Mouse (Mus musculus) MN1 (cell line): ENCODE data around the gene Kdm1b.

Source experiments
- DNase-seq: peaks from one replicate; pipeline ENCODE4 v3.0.0-alpha.2; 2016; ENCODE audit warnings: low spot score

Kdm1b gene

DNA sequence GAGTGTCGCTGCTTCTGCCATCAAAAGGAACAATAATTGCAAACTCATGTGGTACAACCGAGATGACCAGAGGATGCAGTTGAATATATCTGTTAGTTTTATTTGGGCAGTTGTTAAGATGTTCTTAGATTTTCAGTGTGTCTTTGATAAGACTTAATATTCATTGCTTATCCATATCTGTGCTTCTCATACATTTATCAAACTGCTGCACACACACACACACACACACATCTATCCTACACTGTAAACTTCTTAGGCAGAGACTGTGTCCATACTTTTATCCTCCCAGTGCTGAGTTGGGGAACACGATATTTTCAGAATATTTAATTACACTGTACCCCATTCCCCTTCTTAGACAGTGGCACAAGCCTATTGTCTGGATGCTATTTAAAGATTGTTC lies 67.9 kb downstream of the Kdm1b start:
- DNase-seq: no peak

DNA sequence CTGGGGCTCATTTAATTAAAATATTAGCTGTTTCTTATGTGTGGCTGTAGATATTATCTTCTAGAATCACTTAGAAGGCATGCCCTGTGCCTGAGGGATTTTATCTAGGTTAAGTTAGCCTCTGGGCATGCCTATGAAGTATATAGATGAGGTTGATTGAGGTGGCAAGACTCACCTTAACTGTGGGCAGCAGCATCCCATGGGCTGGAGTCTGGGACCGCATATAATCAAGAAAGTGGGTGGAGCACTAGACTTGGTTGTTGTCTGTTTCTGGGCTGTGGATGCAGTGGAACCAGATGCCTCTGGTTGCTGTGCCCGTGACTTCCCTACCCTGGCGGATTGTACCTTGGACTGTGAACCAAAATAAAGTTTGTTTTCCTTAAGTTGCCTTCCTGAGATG lies 68.8 kb downstream of the Kdm1b start:
- no peak for DNase-seq

DNA sequence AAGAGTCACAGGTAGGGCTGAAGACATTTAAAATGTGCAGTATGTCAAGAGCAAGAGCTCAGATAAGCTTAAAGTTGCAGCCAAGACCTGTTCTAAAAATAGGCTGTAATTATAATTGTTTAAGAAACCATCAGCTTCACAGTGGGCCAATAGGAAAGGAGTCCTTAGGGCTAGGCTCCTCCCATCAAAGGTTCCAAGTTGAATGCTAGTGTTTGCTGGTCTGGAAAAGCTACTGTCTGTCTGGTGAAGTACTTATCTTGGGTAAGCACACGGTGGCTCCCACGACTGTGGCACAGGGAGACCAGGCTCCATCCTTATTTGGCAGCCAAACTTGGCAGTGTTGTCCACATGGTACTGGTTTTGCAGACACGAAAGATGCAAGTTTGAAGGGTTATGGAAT lies 69.6 kb downstream of the Kdm1b start:
- no peak for DNase-seq

DNA sequence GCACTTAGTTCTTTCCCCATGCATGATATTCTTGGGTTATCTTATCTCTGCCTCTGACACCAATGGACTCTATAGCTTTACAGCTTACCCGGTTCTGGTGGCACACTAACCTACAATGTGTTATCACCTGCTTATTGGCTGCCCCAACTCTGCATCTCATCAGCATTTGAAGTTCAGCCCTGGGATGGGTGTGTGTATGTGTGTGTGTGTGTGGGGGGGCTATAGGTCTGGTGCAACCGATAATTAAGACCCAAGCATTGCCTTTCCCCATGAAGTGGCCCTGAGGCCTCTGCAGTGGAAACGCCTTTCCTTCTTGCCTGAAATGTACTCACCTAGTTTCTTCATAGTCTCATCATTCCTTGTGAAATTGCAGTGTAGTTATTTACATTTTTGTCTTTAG lies 72.7 kb downstream of the Kdm1b start:
- no peak for DNase-seq

DNA sequence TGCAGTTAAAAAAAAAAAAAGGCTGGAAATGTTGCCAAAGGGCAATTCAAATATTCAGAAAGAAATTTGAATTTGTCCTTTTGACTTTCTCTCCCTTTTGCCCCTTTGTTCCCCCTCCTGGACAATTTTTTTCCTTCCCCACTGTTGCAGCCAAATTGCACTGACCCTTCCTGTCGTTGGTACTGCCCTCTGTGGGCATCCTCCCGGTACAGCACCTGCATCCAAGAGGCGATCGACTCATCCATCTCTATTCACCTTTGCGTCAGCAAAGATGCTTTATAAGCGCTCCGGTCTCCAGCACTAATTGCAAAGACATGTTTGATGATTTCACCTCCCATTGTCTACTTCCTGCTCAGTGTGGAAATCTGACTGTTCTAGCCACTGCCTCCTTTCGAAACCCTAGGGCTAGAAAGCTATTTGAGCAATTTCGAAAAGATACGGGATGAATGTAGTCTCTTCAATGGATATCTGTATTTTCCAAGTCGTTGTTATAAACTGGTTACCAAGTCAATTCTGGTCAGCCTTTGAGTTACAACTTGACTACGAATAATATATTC lies 78.1 kb downstream of the Kdm1b start:
- DNase-seq: no peak

DNA sequence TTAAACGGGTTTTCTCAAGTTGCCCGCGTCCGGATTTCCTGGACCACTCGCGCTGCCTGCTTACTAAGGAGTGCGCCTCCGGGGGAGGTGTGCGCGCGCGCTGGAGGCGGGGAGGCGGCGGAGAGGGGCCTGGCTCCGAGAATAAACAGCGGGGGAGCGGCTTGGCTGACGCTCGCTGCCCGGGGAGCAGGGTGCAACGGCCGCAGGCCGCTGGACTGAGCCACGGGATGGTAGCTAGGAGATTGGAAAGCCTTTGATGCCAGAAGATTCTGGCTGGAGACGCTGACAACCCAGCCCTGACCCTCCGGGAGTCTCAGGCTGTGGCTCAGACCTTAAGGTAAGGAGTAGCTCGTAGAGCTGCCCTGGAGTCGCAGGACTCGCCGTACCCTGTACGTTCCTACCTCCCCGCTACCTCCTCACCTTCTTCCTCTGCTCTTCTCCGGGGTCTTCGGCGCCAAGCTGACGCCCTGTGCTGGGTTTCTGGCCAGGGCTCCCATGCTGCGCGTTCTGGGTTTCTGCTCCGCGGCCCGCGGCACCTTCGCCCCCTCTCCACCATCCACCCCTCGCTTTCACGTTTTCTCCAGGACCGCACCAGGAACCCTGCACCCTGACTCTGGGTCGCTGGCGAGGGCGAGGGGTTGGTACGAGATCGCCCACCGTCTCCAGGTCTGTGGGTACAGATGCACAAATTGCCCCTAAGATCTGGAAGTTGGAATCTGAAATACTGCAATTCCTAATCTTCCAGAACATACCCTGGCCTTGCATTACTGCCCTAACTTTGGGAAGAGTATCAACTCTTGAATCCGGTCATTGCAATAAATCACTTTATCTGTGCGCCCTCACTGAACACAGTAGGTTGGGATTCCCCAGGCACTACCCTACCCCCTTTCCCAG lies 79.5 kb downstream of the Kdm1b start, which contains the start of gene Rnf144b:
Gene Rnf144b, plus strand, starts transcription at position 120 of the 894 bp plus-strand sequence.
- DNase-seq: peak; percentile 16

DNA sequence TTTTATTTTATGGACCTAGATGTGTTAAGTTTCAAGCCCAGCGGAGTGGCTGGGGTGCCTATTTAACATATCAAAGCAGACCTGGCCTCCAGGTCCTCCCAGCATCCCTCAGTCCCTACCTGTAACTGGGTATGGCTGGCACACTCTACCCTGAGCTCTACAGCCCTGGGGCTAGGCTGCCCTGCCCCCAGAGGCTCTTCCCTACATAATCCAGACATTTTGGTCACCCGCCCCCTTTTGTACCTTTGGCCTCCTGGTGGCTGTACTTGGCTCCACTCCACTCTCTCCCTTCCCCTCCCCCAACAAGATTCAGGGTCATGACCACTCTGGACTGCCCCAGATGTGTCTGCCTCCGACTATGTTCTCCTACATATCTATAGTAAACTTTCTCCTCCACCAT lies 81.2 kb downstream of the Kdm1b start:
- no peak for DNase-seq

DNA sequence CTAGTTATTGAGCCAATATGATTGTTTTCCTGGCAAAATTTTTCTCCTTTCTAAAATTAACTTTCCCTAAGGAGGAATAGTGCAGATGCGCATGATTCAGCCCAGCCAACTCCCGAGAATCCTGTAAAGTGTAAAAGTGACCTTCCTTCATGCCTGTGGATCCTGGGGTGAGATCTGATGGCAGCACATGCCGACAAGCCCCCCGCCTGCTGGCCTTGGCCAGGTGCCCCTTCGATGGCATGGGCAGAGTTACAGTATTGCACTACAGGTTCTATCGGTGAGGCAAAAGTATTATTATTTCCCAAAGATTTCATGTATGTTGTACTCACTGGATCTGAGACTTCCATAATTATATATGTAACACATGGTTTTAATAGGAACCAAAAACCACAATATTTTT lies 81.7 kb downstream of the Kdm1b start:
- no peak for DNase-seq

DNA sequence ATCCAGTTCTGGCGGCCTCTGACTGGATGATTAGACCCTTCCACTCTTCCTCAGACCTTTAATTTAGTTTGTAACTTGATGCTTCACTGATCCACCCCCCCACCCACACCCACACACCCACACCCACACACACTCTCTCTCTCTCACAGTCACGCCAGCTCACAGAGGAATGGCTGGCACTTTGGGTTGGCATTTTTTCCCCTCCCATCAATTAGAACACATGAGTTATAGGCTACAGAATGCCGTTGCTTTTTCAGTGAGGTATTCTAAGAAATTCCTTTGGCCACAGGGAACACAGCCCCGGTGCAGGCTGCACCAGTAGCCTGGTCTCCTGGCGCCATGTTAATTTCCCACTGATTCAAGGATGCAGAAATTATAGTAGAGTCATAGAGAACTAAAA lies 82.3 kb downstream of the Kdm1b start:
- DNase-seq: no peak

DNA sequence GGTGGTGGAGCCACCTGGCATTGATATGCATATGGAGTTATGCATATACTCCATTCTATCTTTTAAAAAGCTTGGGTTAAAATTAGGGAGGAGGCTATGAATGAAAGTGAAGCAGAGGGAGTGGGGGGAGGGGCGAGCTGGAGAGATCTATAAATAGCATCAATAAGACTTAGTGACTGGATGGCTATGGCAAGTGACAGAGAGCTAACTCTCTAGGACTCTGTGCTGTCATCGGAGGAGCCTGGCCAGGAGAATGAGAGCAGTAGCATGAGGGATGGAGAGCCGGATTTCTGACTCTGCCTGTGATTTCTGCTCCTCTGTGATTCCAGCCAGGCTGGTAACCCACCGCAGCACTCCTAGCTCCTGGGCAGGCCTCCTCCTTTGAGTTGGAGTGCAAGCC lies 85.8 kb downstream of the Kdm1b start:
- no peak for DNase-seq

DNA sequence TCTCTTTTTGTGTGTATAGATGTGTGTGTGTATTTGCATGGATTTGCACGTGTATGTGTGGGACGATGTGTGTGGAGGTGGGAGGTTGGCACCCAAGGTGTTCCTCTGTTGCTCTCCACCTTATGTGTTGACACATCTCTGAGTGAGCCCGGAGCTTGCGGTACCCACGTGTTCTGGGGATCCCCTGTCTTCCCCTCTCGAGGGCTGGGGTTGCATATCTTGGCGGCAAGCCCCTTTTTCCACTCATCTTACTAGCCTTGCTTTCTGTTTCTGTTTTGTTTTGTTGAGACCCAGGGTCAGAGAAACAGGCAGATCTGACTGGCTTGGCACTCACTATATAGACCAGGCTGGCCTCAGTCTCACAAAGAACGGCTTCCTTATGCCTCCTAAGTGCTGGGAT lies 89.8 kb downstream of the Kdm1b start:
- no peak for DNase-seq

DNA sequence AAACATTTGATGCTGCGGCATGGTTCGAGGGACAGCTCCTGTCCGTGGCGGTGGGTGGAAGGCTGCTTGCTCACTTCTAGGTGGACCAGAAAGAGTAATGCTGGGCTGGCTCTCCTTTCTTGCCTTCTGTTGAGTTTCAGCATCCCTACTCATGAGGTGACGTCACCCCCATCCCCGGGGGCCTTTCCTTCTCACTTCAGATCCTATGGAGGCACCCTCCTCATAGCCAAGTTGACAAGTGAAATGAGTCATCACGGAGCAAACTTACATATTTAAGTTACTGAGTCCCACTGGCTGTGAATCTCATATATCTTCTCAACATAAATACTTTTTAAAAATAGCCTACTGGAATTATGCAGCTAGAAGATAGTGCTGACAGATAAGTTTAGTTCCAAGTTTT lies 91.5 kb downstream of the Kdm1b start:
- no peak for DNase-seq
